Mouse (Mus musculus) stomach, postnatal 0 days (tissue): ENCODE measurements around the gene Cdh1. TPM values are rescaled to one million over a fixed set of nuclear protein-coding genes. Genes with fewer than 3 reads are reported as not detected.
A peak's percentile ranks its signal among the peaks of the same experiment; 100 is the strongest.

Experiments used
- ATAC-seq: fragments of 200-750 bp; cut with Nextera tagmentation; 2 replicates; pipeline ENCODE4 v1.8.0; 2017; ENCODE audit not compliant: low FRiP score, low TSS enrichment
- DNase-seq: peaks from one replicate; pipeline ENCODE4 v3.0.0-alpha.2; 2016; ENCODE audit warnings: low spot score
- H3K27ac ChIP-seq: fragments of 300-500 bp; sonication (generic); replicated peaks from 2 replicates; pipeline ENCODE4 v1.5.1; 2014; ENCODE audit warnings: mild to moderate bottlenecking, control low read depth
- H3K27me3 ChIP-seq: fragments of 300-500 bp; sonication (generic); 2 replicates; pipeline ENCODE4 v1.6.1; 2014; ENCODE audit warnings: low read length; ENCODE audit not compliant: control insufficient read depth, insufficient read depth
- H3K36me3 ChIP-seq: fragments of 300-500 bp; sonication (generic); 2 replicates; pipeline ENCODE4 v1.6.1; 2014; ENCODE audit warnings: low read length, mixed read lengths; ENCODE audit not compliant: control insufficient read depth, insufficient read depth
- H3K4me1 ChIP-seq: fragments of 300-500 bp; sonication (generic); replicated peaks from 2 replicates; pipeline ENCODE4 v1.6.1; 2014; ENCODE audit warnings: antibody characterized with exemption; ENCODE audit not compliant: control insufficient read depth, insufficient read depth
- H3K4me2 ChIP-seq: fragments of 300-500 bp; sonication (generic); replicated peaks from 2 replicates; pipeline ENCODE4 v1.6.1; 2014; ENCODE audit warnings: low read depth, mild to moderate bottlenecking, control low read depth, moderate library complexity
- H3K4me3 ChIP-seq: fragments of 300-500 bp; sonication (generic); 2 replicates; pipeline ENCODE4 v1.5.1; 2014; ENCODE audit warnings: low read depth, low read length, control low read depth
- H3K9ac ChIP-seq: fragments of 300-500 bp; sonication (generic); 2 replicates; pipeline ENCODE4 v1.6.1; 2014; ENCODE audit warnings: mild to moderate bottlenecking, low read length, control low read depth, mixed read lengths
- H3K9me3 ChIP-seq: fragments of 300-500 bp; sonication (generic); 2 replicates; pipeline ENCODE4 v1.6.1; 2016; ENCODE audit warnings: low read length; ENCODE audit not compliant: control insufficient read depth
- CTCF ChIP-seq: IDR thresholded peaks from 2 replicates; pipeline ENCODE4 v1.5.1; 2016; ENCODE audit warnings: antibody characterized with exemption, low read depth, mild to moderate bottlenecking, moderate library complexity
- EP300 ChIP-seq: optimal IDR thresholded peaks from 2 replicates; pipeline ENCODE3; 2016; ENCODE audit warnings: antibody characterized with exemption
- WGBS: fragments of 180-500 bp; shearing (Covaris S2); extraction: QIAGEN DNeasy Blood & Tissue Kit; methylation state at CpG from one replicate; pipeline ENCODE4 v1.1.7; 2014; 5-methylcytosine and 5-hydroxymethylcytosine counted together
- polyA plus RNA-seq: library from polyadenylated mRNA; unstranded; fragments of >200 nt; fragmentation: Nextera tagmentation; extraction: Ambion mirVana; gene quantifications from 2 replicates; pipeline ENCODE4 v1.2.1, GENCODE M21; 2015

Cdh1 gene
- polyA plus RNA-seq, 1 experiment from 2014 or later = 118 TPM

DNA sequence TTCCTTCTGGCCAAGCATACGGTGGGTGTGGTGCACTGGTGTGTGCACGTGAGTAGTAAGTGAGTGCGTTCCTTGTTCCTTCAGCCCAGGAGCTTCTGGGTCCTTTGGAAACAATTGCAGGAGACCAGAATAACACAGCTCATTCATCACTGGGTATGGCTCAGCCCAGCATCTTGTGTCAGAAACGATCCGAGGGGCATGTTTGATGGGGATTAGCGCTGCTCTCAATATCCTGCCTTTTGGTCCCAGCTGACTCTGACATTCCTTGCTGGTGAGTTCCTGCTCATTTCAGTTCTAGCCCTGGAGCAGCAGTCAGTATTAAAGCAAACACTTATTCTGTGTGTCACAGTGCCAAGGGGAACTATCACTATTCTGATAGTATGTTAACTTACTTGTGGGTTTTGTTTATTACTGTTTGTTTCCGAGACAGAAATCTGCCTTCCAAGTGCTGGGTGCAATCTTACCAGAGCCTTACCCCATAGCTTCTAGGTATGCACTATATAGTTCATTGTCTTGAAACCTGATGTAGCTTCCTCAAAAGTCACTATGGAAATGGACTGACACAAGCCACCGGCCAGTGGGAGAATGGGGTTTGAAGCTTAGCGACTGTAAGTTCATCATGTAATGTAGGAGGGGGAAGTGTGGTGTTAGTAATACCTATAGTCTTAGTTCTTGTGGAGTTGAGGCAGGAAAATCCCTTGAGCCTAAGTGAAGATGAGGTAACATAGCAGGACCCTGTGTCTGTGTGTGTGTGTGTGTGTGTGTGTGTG, 23.1 kb downstream of the Cdh1 start:
- H3K4me3 ChIP-seq = no peak overlapping the region
- no peaks in the 10 kb centered on the region for H3K36me3 ChIP-seq
- no peaks in the 10 kb centered on the region for H3K27me3 ChIP-seq
- no peaks in the 10 kb centered on the region for H3K9me3 ChIP-seq
- H3K9ac ChIP-seq = no peak overlapping the region
- 0 out of 2 replicates have a peak, but pooled peaks have one; percentile 11 for ATAC-seq
- peak overlapping the region; percentile 45; the same call in 1 of the 2 replicates for H3K27ac ChIP-seq
- H3K4me1 ChIP-seq = no peaks in the 10 kb centered on the region; the same call in none of the 2 replicates
- TF ChIP-seq EP300 (no peak), CTCF (no peak)
- DNase-seq = no peak
- 34% methylated on average over 9 of the region's 9 CpGs for WGBS
- no peak overlapping the region for H3K4me2 ChIP-seq

DNA sequence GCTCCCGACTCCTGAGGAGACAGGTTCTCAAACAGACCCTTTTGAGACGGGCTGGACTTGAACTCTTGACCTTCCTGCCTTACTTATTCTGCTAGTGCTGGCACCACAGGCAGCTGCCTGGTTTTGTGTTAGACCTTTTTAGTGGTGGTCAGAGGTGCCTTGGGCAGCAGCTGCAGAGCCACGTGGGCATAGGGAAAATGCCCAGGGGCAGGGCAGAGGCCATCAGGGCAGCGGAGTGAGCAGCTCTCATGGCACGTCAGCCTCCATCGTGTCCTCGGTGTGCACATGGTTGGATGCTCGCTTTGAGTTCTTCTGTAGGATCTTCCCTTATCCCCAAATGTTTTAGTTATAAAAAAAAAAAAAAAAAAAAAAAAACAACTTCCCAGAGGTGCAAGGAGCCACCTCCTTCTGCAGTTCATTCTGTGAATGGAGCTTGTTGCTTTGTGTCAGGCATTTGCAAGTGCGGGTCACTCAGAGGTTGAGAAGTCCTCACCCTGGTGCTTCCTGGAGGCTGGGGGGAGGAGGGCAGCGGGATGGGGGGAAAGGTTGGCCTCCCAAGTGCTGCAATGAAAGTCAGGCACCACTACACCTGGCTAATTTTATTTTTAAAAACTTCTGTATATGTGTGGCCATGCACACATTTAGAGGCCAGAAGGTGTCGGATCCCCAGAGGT, 25.3 kb downstream of the Cdh1 start:
- DNase-seq (no peak), ATAC-seq (no peak)
- Histone ChIP-seq H3K36me3 (no peaks in the 10 kb centered on the region), H3K4me2 (no peak overlapping the region), H3K27me3 (no peaks in the 10 kb centered on the region), H3K9me3 (no peaks in the 10 kb centered on the region), H3K4me3 (no peak overlapping the region), H3K27ac (no peak overlapping the region), H3K9ac (no peak overlapping the region), H3K4me1 (no peaks in the 10 kb centered on the region; the same call in 1 of the 2 replicates)
- whole genome bisulfite sequencing = 78% methylated on average over 11 of the region's 11 CpGs
- TF ChIP-seq EP300 = no peak
- no peak for TF ChIP-seq CTCF

DNA sequence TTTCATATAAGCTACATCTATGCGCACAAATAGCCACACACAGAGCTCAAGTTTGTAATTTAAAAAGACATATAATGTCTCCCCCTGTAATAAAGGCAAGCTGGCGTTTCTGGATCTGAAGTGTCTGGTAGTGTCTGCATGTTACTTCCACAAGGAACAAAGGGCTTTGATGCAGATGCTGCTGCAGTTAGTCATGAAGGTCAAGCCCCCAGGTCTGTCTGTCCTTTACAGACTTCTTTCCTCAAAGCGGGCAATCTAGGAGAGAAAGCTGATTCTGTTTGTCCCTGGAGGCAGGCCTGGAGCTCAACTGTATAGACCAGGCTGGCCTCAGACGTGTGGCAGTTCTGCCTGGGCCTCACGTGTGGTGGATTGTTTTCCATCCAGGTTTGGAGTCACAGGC, 26.3 kb downstream of the Cdh1 start:
- Histone ChIP-seq H3K4me1 (no peaks in the 10 kb centered on the region; the same call in 1 of the 2 replicates), H3K27ac (no peak overlapping the region), H3K9ac (no peak overlapping the region), H3K4me3 (no peak overlapping the region), H3K27me3 (no peaks in the 10 kb centered on the region), H3K36me3 (no peaks in the 10 kb centered on the region), H3K4me2 (no peak overlapping the region), H3K9me3 (no peaks in the 10 kb centered on the region)
- no peak for DNase-seq
- TF ChIP-seq CTCF (no peak), EP300 (no peak)
- no peak for ATAC-seq
- 61% methylated on average over 5 of the region's 5 CpGs for WGBS

DNA sequence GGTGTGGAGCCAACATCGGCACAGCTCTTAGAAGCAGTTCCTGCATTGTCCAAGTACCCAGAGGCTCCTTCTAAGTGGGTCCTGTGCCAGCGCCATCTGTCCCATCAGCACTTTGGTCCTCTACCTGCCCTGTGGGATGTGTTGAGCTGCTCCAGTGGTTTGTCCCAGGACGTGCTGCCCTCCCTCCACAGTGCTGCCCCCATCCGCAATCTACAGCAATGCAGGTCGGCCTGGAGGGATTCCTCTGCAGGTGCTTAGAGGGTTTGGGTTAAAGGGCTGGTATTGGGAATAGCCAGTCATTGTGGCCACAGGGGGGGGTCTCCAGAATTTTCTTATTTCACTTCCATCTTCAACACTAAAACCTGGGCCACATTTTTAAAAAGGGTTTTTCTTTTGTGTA, 28.8 kb downstream of the Cdh1 start:
- no peak for ATAC-seq
- Histone ChIP-seq H3K9ac (no peak overlapping the region), H3K27ac (peak overlapping the region; percentile 78), H3K36me3 (no peaks in the 10 kb centered on the region), H3K4me2 (no peak overlapping the region), H3K9me3 (no peaks in the 10 kb centered on the region), H3K4me3 (no peak overlapping the region), H3K4me1 (peaks cover 2% of the 10 kb centered on the region), H3K27me3 (no peaks in the 10 kb centered on the region)
- TF ChIP-seq CTCF (peak; percentile 29; the same call in 1 of the 2 replicates), EP300 (no peak)
- WGBS = 43% methylated on average over 5 of the region's 5 CpGs
- no peak for DNase-seq

DNA sequence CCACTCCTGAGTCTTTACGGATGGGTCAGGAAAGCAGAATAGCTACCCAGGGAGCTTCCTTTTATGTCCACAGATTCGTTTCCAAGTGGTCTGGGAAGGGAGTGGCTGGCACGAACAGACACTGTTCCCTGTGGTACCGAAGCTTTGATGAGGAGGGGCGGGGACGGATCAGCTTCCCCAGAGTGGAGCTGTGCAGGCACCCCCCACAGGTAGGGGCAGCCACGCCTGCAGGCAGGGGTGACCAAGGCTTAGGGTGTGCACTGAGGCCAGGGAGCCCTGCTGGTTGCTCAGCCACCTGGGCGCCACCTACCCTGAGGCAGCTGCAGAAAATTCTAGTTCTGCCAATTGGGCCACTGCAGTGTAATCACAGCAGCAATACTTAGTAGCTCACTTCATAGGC, 29.5 kb downstream of the Cdh1 start:
- TF ChIP-seq EP300 = no peak
- no peak; the same call in 1 of the 2 replicates for TF ChIP-seq CTCF
- Histone ChIP-seq H3K4me1 (peaks cover 5% of the 10 kb centered on the region), H3K36me3 (no peaks in the 10 kb centered on the region), H3K9ac (no peak overlapping the region), H3K4me2 (no peak overlapping the region), H3K4me3 (no peak overlapping the region), H3K27me3 (no peaks in the 10 kb centered on the region), H3K9me3 (no peaks in the 10 kb centered on the region), H3K27ac (peak overlapping the region; percentile 78)
- DNase-seq = peak; percentile 64
- WGBS = 29% methylated on average over 8 of the region's 8 CpGs
- peak; percentile 62; the same call in 1 of the 2 replicates for ATAC-seq
